Mouse (Mus musculus) gastrocnemius, postnatal 14 days (tissue): ENCODE data around the gene Cirbp. TPM values are rescaled to one million over a fixed set of nuclear protein-coding genes. Genes with fewer than 3 reads are reported as not detected.

ENCODE experiments used
- DNase-seq: peaks from one replicate; pipeline ENCODE4 v3.0.0; 2021; ENCODE audit warnings: mixed read lengths
- intact Hi-C: fragments of 180-260 bp; cut with DNase I; formaldehyde crosslinking; loops from one replicate; pipeline ENCODE4 v1.15.1; 2025; ENCODE audit warnings: low total_unique reads
- total RNA-seq, 2 experiments: library from RNA; stranded (reverse); gene quantifications; 2 replicates each; pipeline ENCODE4 v1.2.3; 2021

The Cirbp gene
- total RNA-seq, 2 experiments from 2014 or later, result 41.4 to 41.5 TPM

GRCm38 (mm10) chr10:80173358-80173757, 7.6 kb downstream of the Cirbp start:
- intact Hi-C loops, result no loop called here
- no peak for DNase-seq

- DNase-seq, result no peak
- intact Hi-C loops, result no loop called here
These were observed 8.3 kb downstream of the Cirbp start for GRCm38 (mm10) chr10:80173955-80174640.

GRCm38 (mm10) chr10:80174705-80175104, 8.9 kb downstream of the Cirbp start:
- no peak for DNase-seq
- intact Hi-C loops, result no loop called here

GRCm38 (mm10) chr10:80175536-80176269, 9.9 kb downstream of the Cirbp start:
- no peak for DNase-seq
- intact Hi-C loops, result loop anchor here (2.0 kb wide), 1 partner anchor 69 kb away; no protein-coding TSS in a partner anchor

GRCm38 (mm10) chr10:80176270-80176834, 10.6 kb downstream of the Cirbp start:
- no peak for DNase-seq
- intact Hi-C loops, result loop anchor here (2.0 kb wide), 1 partner anchor 68 kb away; no protein-coding TSS in a partner anchor

- no peak for DNase-seq
- intact Hi-C loops, result loop anchor here (2.0 kb wide), 1 partner anchor 67 kb away; no protein-coding TSS in a partner anchor
These were observed 11.9 kb downstream of the Cirbp start for GRCm38 (mm10) chr10:80177441-80178279.

- peak; percentile 46 for DNase-seq
- intact Hi-C loops, result no loop called here
These were observed 13.6 kb downstream of the Cirbp start, which contains the start of gene Efna2 for GRCm38 (mm10) chr10:80179068-80180051. Efna2 (plus strand) TSS chr10:80179482.

- DNase-seq, result no peak
- intact Hi-C loops, result no loop called here
These were observed 14.5 kb downstream of the Cirbp start for GRCm38 (mm10) chr10:80180288-80180687.

GRCm38 (mm10) chr10:80180823-80181222, 15.0 kb downstream of the Cirbp start:
- intact Hi-C loops, result no loop called here
- no peak for DNase-seq

- DNase-seq, result no peak
- intact Hi-C loops, result no loop called here
These were observed 16.8 kb downstream of the Cirbp start for GRCm38 (mm10) chr10:80182547-80182946.

GRCm38 (mm10) chr10:80186649-80187048, 20.9 kb downstream of the Cirbp start:
- intact Hi-C loops, result no loop called here
- DNase-seq, result no peak

- DNase-seq, result no peak
- intact Hi-C loops, result no loop called here
These were observed 22.0 kb downstream of the Cirbp start for GRCm38 (mm10) chr10:80187739-80188138.

- intact Hi-C loops, result no loop called here
- no peak for DNase-seq
These were observed 22.8 kb downstream of the Cirbp start for GRCm38 (mm10) chr10:80188453-80189024.

- intact Hi-C loops, result no loop called here
- DNase-seq, result no peak
These were observed 24.2 kb downstream of the Cirbp start for GRCm38 (mm10) chr10:80189999-80190398.

- intact Hi-C loops, result no loop called here
- DNase-seq, result peak; percentile 54
These were observed 24.8 kb downstream of the Cirbp start for GRCm38 (mm10) chr10:80190491-80191051.

- DNase-seq, result no peak
- intact Hi-C loops, result no loop called here
These were observed 28.2 kb downstream of the Cirbp start for GRCm38 (mm10) chr10:80193976-80194375.

GRCm38 (mm10) chr10:80194441-80194840, 28.7 kb downstream of the Cirbp start:
- DNase-seq, result no peak
- intact Hi-C loops, result no loop called here

GRCm38 (mm10) chr10:80196167-80196566, 30.4 kb downstream of the Cirbp start:
- intact Hi-C loops, result no loop called here
- no peak for DNase-seq
